Mouse (Mus musculus): ENCODE data around the gene Matn1. TPM values are rescaled to one million over a fixed set of nuclear protein-coding genes. Genes with fewer than 3 reads are reported as not detected.

Gene Matn1
- total RNA-seq, 2 experiments from 2014 or later: not detected

DNA sequence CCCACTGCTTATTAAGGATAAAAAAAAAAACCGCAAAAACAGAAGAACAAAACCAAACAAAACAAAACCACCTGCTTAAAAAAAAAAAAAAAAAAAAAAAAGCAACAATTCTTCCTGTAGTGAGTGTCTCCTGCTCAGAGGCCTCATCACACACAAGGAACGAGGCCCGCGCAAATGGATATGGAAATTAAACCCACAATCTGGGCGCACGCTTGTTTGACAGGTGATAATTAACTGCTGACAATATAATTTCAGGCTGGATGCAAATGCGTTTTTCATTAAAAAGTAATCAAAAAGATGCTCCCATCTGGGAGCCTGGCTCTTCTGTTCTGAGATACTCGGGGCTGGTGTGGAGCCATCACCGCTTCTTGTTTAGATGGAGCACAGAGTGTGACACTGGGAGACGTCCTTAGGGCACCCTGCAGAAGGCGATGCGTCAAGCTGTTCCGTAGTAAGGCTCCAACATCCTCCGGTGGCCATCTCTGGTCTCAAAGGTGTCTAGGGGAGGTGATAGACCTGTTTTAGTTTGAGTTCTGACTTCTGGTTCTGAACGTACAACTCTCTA is 56.5 kb downstream of the Matn1 start:
- H3K4me3 ChIP-seq: no peak overlapping the region
- intact Hi-C loops (cut with DNase I): no loop called here
- no peak for DNase-seq
- no peak for TF ChIP-seq CTCF (IDR thresholded peaks at IDR 0.05)
- no peak overlapping the region for H3K27ac ChIP-seq

Other genes with a start within 250 kb of the Matn1 start
- 10 to 100 TPM in 1 of 2 experiments, 1 to 10 TPM in 1; 8.5 to 12.5 TPM for gene Sdc3, start 151.8 kb upstream of the Matn1 start, total RNA-seq (2021)
- gene Laptm5, start 31.3 kb upstream of the Matn1 start, total RNA-seq (2021): 1 to 10 TPM; 2.5 to 5.3 TPM

All from gastrocnemius, adult 2 months (tissue).